Mouse (Mus musculus): ENCODE measurements around the gene Rhbdd3. TPM values are rescaled to one million over a fixed set of nuclear protein-coding genes. Genes with fewer than 3 reads are reported as not detected.
A peak's percentile ranks its signal among the peaks of the same experiment; 100 is the strongest.

Gene Rhbdd3
- polyA plus RNA-seq, 2 experiments: 11.0 to 11.1 TPM

GRCm38 (mm10) chr11:5139372-5139771 is 40.6 kb downstream of the Rhbdd3 start:
- 0 out of 2 replicates have a peak overlapping the region, but pooled peaks have one; percentile 2 for H3K4me2 ChIP-seq (ENCODE audit: low read depth)
- TF ChIP-seq CTCF (IDR thresholded peaks at IDR 0.05; ENCODE audit: low read depth): no peak
- no peak for TF ChIP-seq EP300 (IDR thresholded peaks at IDR 0.05; ENCODE audit: low read depth)
- no peak overlapping the region for H3K4me3 ChIP-seq (ENCODE audit: insufficient read depth in 1 of 2, low read depth in 2 of 2, low read length in 2 of 2)
- ATAC-seq (ENCODE audit: insufficient read depth) (peak; percentile 42), DNase-seq (ENCODE audit: low read depth in 3 of 3, low spot score in 3 of 3) (peak in 1 of 3 experiments; percentile 26)
- H3K4me1 ChIP-seq (replicated peaks; ENCODE audit: control insufficient read depth in 2 of 2, insufficient read depth in 2 of 2, low read length in 1 of 2): peaks cover 0 to 11% of the 10 kb centered on the region in 2 experiments; a peak in 2 of 4 replicates
- no peaks in the 10 kb centered on the region for H3K27me3 ChIP-seq (ENCODE audit: control insufficient read depth, insufficient read depth, low read length)
- H3K36me3 ChIP-seq (replicated peaks; ENCODE audit: control insufficient read depth, insufficient read depth, low read depth): no peaks in the 10 kb centered on the region
- no peak overlapping the region for H3K27ac ChIP-seq
- 65% methylated on average over 9 of the region's 9 CpGs for WGBS (ENCODE audit: insufficient replicate concordance)
- H3K9me3 ChIP-seq (ENCODE audit: control insufficient read depth, low read length): no peaks in the 10 kb centered on the region
- no peak overlapping the region for H3K9ac ChIP-seq (replicated peaks)

- H3K27ac ChIP-seq: no peak overlapping the region
- no peak for ATAC-seq (ENCODE audit: insufficient read depth)
- no peak overlapping the region for H3K4me3 ChIP-seq (ENCODE audit: insufficient read depth in 1 of 2, low read depth in 2 of 2, low read length in 2 of 2)
- H3K4me2 ChIP-seq (ENCODE audit: low read depth): no peak overlapping the region
- DNase-seq (ENCODE audit: low read depth in 3 of 3, low spot score in 3 of 3): peak in 1 of 3 experiments; percentile 22
- H3K4me1 ChIP-seq (replicated peaks; ENCODE audit: control insufficient read depth in 2 of 2, insufficient read depth in 2 of 2, low read length in 1 of 2): peaks cover 0 to 11% of the 10 kb centered on the region in 2 experiments; a peak in 2 of 4 replicates
- WGBS (ENCODE audit: insufficient replicate concordance): 54% methylated on average over 8 of the region's 8 CpGs
- no peaks in the 10 kb centered on the region for H3K9me3 ChIP-seq (ENCODE audit: control insufficient read depth, low read length)
- no peaks in the 10 kb centered on the region for H3K27me3 ChIP-seq (ENCODE audit: control insufficient read depth, insufficient read depth, low read length)
- no peak for TF ChIP-seq CTCF (IDR thresholded peaks at IDR 0.05; ENCODE audit: low read depth)
- no peak for TF ChIP-seq EP300 (IDR thresholded peaks at IDR 0.05; ENCODE audit: low read depth)
- H3K36me3 ChIP-seq (replicated peaks; ENCODE audit: control insufficient read depth, insufficient read depth, low read depth): no peaks in the 10 kb centered on the region
- no peak overlapping the region for H3K9ac ChIP-seq (replicated peaks)
Measured at GRCm38 (mm10) chr11:5140619-5141018, 41.9 kb downstream of the Rhbdd3 start.

- Histone ChIP-seq H3K36me3 (replicated peaks; ENCODE audit: control insufficient read depth, insufficient read depth, low read depth) (no peaks in the 10 kb centered on the region), H3K4me1 (replicated peaks; ENCODE audit: control insufficient read depth in 2 of 2, insufficient read depth in 2 of 2, low read length in 1 of 2) (peaks cover 0 to 11% of the 10 kb centered on the region in 2 experiments; a peak in 2 of 4 replicates), H3K9me3 (ENCODE audit: control insufficient read depth, low read length) (no peaks in the 10 kb centered on the region), H3K27ac (no peak overlapping the region), H3K27me3 (ENCODE audit: control insufficient read depth, insufficient read depth, low read length) (no peaks in the 10 kb centered on the region), H3K4me3 (ENCODE audit: insufficient read depth in 1 of 2, low read depth in 2 of 2, low read length in 2 of 2) (no peak overlapping the region), H3K9ac (replicated peaks) (no peak overlapping the region), H3K4me2 (ENCODE audit: low read depth) (no peak overlapping the region)
- DNase-seq (ENCODE audit: low read depth in 3 of 3, low spot score in 3 of 3): no peak
- no peak for ATAC-seq (ENCODE audit: insufficient read depth)
- WGBS (ENCODE audit: insufficient replicate concordance): 63% methylated on average over 5 of the region's 5 CpGs
- no peak for TF ChIP-seq EP300 (IDR thresholded peaks at IDR 0.05; ENCODE audit: low read depth)
- no peak for TF ChIP-seq CTCF (IDR thresholded peaks at IDR 0.05; ENCODE audit: low read depth)
Measured at GRCm38 (mm10) chr11:5141252-5141651, 42.5 kb downstream of the Rhbdd3 start.

GRCm38 (mm10) chr11:5141965-5142364 is 43.2 kb downstream of the Rhbdd3 start:
- Histone ChIP-seq H3K4me1 (replicated peaks; ENCODE audit: control insufficient read depth in 2 of 2, insufficient read depth in 2 of 2, low read length in 1 of 2) (peaks cover 0 to 11% of the 10 kb centered on the region in 2 experiments; a peak in 2 of 4 replicates), H3K27ac (no peak overlapping the region), H3K9ac (replicated peaks) (no peak overlapping the region), H3K4me3 (ENCODE audit: insufficient read depth in 1 of 2, low read depth in 2 of 2, low read length in 2 of 2) (no peak overlapping the region), H3K36me3 (replicated peaks; ENCODE audit: control insufficient read depth, insufficient read depth, low read depth) (no peaks in the 10 kb centered on the region), H3K4me2 (ENCODE audit: low read depth) (no peak overlapping the region), H3K27me3 (ENCODE audit: control insufficient read depth, insufficient read depth, low read length) (no peaks in the 10 kb centered on the region), H3K9me3 (ENCODE audit: control insufficient read depth, low read length) (no peaks in the 10 kb centered on the region)
- ATAC-seq (ENCODE audit: insufficient read depth): no peak
- TF ChIP-seq EP300 (IDR thresholded peaks at IDR 0.05; ENCODE audit: low read depth): no peak
- TF ChIP-seq CTCF (IDR thresholded peaks at IDR 0.05; ENCODE audit: low read depth): no peak
- 70% methylated on average over 2 of the region's 2 CpGs for WGBS (ENCODE audit: insufficient replicate concordance)
- no peak for DNase-seq (ENCODE audit: low read depth in 3 of 3, low spot score in 3 of 3)

GRCm38 (mm10) chr11:5145600-5145999 is 46.9 kb downstream of the Rhbdd3 start:
- Histone ChIP-seq H3K4me1 (replicated peaks; ENCODE audit: control insufficient read depth in 2 of 2, insufficient read depth in 2 of 2, low read length in 1 of 2) (peaks cover 0 to 4% of the 10 kb centered on the region in 2 experiments; a peak in 2 of 4 replicates), H3K27ac (no peak overlapping the region), H3K4me3 (ENCODE audit: insufficient read depth in 1 of 2, low read depth in 2 of 2, low read length in 2 of 2) (no peak overlapping the region), H3K4me2 (ENCODE audit: low read depth) (no peak overlapping the region), H3K36me3 (replicated peaks; ENCODE audit: control insufficient read depth, insufficient read depth, low read depth) (no peaks in the 10 kb centered on the region), H3K9ac (replicated peaks) (no peak overlapping the region), H3K27me3 (ENCODE audit: control insufficient read depth, insufficient read depth, low read length) (no peaks in the 10 kb centered on the region; the same call in 1 of the 2 replicates), H3K9me3 (ENCODE audit: control insufficient read depth, low read length) (no peaks in the 10 kb centered on the region)
- ATAC-seq (ENCODE audit: insufficient read depth) (no peak), DNase-seq (ENCODE audit: low read depth in 3 of 3, low spot score in 3 of 3) (no peak)
- WGBS (ENCODE audit: insufficient replicate concordance): 74% methylated on average over 3 of the region's 3 CpGs
- TF ChIP-seq CTCF (IDR thresholded peaks at IDR 0.05; ENCODE audit: low read depth) (no peak), EP300 (IDR thresholded peaks at IDR 0.05; ENCODE audit: low read depth) (no peak)
